Comparison of ENCODE assay signal across 8 mouse cellular contexts in the genomic region with DNA sequence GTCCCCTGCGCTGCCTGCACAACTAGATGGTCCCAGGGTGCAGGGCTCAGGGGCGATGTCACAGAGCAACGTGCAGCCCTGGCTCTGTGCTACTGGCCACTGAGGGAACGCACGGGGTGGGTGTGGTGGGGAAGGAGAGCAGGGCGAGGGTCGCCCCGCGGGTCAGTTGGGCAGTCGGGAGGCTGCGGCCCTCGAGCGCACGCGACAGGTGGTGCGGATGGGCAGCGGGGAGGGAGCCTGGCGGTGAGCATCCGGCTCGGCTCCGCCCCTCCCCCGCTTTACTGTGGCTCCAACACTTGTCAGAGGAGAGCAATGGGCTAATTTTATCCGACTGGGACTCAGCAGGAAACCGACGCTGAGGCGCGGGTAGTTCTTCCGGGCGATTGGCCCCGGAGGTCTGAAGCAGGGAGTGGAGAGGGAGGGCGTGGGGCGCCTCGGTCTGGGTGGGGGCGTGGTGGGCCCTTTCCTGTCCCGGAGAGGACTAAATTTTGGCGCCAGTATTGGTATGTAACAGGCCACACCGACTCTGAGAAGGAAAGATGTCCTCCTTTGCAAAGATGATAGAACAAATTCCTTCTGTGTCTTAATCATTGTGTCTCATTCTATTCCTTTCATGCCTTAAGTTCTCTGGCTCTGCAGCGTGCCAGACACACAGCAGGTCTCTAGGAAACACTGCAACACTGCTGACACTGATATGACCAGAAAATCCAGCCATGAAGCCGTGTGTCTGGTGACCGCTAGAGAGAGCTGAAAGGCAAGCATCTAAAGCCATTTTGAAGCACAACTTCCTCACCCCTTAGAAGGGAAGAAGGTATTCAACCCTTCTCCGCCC.
DNase-seq lines count a peak whose midpoint lies in the region; ATAC-seq and TF ChIP-seq lines count a peak whose summit lies in the region.

No protein-coding gene starts in this region.

- no peak for TF ChIP-seq POLR2A in lung, adult 2 months (IDR thresholded peaks at IDR 0.05; ENCODE audit: borderline replicate concordance, extremely low read depth, low read depth, low read length)

- TF ChIP-seq CTCF in lung, adult 2 months (IDR thresholded peaks at IDR 0.05; ENCODE audit: insufficient read depth, low read length), result 0 out of 2 replicates have a peak, but pooled peaks have one; percentile 24

- no peaks in the 10 kb centered on the region for H3K4me1 ChIP-seq in lung, adult 2 months (ENCODE audit: control insufficient read depth, insufficient read depth, low read length)

- H3K4me3 ChIP-seq in lung, adult 2 months (replicated peaks; ENCODE audit: extremely low read depth, low read depth, low read length), result peak overlapping the region; percentile 65

- peak; percentile 52 for DNase-seq in NIH3T3 (ENCODE audit: low read depth)
- peak; percentile 50 for DNase-seq in cerebellum, adult 18-20 months
- peak; percentile 49 to 59 for DNase-seq in layer of hippocampus, adult 8-10 months (ENCODE audit: low spot score in 2 of 2)
- DNase-seq in lung, adult 2 months, result peak; percentile 20
- peak; percentile 64 for DNase-seq in thymus, postnatal 14 days

- 3% methylated on average over 41 of the region's 41 CpGs for WGBS in lung, adult 2 months

- peak; percentile 89 for ATAC-seq in frontal cortex, adult (ENCODE audit: low TSS enrichment)
- ATAC-seq in hematopoietic stem cell, adult 5-6 weeks (replicated peaks in 1 of 2; ENCODE audit: insufficient read depth in 1 of 2, low FRiP score in 2 of 2, low TSS enrichment in 1 of 2, low read depth in 1 of 2, poor library complexity in 2 of 2, severe bottlenecking in 2 of 2), result peak; percentile 87 to 89
- peak; percentile 55; the same call in 1 of the 2 replicates for ATAC-seq in neutrophil, adult 5-6 weeks (ENCODE audit: extremely low read depth, insufficient number of reproducible peaks, low FRiP score, poor library complexity, severe bottlenecking)

Comparison
In these comparisons a context has a peak if more than half of its experiments do, and no peak if none do; other contexts are left out.
1. Peak in every context shown above with its lines: DNase-seq, ATAC-seq and H3K4me3 ChIP-seq.